Mouse (Mus musculus): ENCODE data around the gene Plekhh3. TPM values are rescaled to one million over a fixed set of nuclear protein-coding genes. Genes with fewer than 3 reads are reported as not detected.
A peak's percentile ranks its signal among the peaks of the same experiment; 100 is the strongest.

Gene Plekhh3
- polyA plus RNA-seq, 1 experiment from 2014 or later: 13.8 TPM

- no peak overlapping the region for H3K27ac ChIP-seq (ENCODE audit: low read depth)
- H3K36me3 ChIP-seq (ENCODE audit: control insufficient read depth, insufficient read depth, low read length): peaks cover 16% of the 10 kb centered on the region
- H3K27me3 ChIP-seq (replicated peaks; ENCODE audit: control insufficient read depth, insufficient read depth, low read length): no peaks in the 10 kb centered on the region
- no peak for ATAC-seq (replicated peaks; ENCODE audit: low FRiP score, low TSS enrichment, low read depth)
- H3K9ac ChIP-seq (ENCODE audit: low read length): peak overlapping the region; percentile 73; the same call in 1 of the 2 replicates
- H3K4me3 ChIP-seq (ENCODE audit: low read depth, low read length): peak overlapping the region; percentile 95
- no peak for DNase-seq (ENCODE audit: low spot score)
- peak overlapping the region; percentile 94 for H3K4me2 ChIP-seq (ENCODE audit: low read length)
- WGBS: 26% methylated on average over 4 of the region's 4 CpGs
- peaks cover 20% of the 10 kb centered on the region for H3K4me1 ChIP-seq (replicated peaks; ENCODE audit: control insufficient read depth, insufficient read depth, low read length)
- H3K9me3 ChIP-seq (ENCODE audit: control insufficient read depth, low read length): no peaks in the 10 kb centered on the region
Measured at GRCm38 (mm10) chr11:101118105-101118504, 53.0 kb downstream of the Plekhh3 start.

GRCm38 (mm10) chr11:101115564-101115963 lies 55.6 kb downstream of the Plekhh3 start:
- no peak overlapping the region for H3K4me3 ChIP-seq (ENCODE audit: low read depth, low read length)
- no peak for ATAC-seq (replicated peaks; ENCODE audit: low FRiP score, low TSS enrichment, low read depth)
- H3K27me3 ChIP-seq (replicated peaks; ENCODE audit: control insufficient read depth, insufficient read depth, low read length): no peaks in the 10 kb centered on the region
- no peak overlapping the region for H3K9ac ChIP-seq (ENCODE audit: low read length)
- no peak overlapping the region for H3K4me2 ChIP-seq (ENCODE audit: low read length)
- H3K36me3 ChIP-seq (ENCODE audit: control insufficient read depth, insufficient read depth, low read length): peaks cover 7% of the 10 kb centered on the region; the same call in 1 of the 2 replicates
- H3K9me3 ChIP-seq (ENCODE audit: control insufficient read depth, low read length): no peaks in the 10 kb centered on the region
- DNase-seq (ENCODE audit: low spot score): no peak
- WGBS: 82% methylated on average over 2 of the region's 2 CpGs
- peaks cover 13% of the 10 kb centered on the region for H3K4me1 ChIP-seq (replicated peaks; ENCODE audit: control insufficient read depth, insufficient read depth, low read length)
- H3K27ac ChIP-seq (ENCODE audit: low read depth): no peak overlapping the region

Small RNA genes within 50 kb of the gene (microRNA-seq; reads per million reads assigned to microRNA genes)
- not detected for gene Gm27626

Other genes with a start within 250 kb of the Plekhh3 start
- 36.6 and 42.9 TPM in 2 replicates for gene Stat3, start 231.8 kb downstream of the Plekhh3 start, polyA plus RNA-seq (2014; fragmentation: Nextera tagmentation; extraction: Ambion mirVana)
- 99.3 and 102 TPM in 2 replicates for gene Cavin1, start 200.5 kb downstream of the Plekhh3 start, polyA plus RNA-seq (2014; fragmentation: Nextera tagmentation; extraction: Ambion mirVana)
- gene Atp6v0a1, start 161.9 kb downstream of the Plekhh3 start, polyA plus RNA-seq (2014; fragmentation: Nextera tagmentation; extraction: Ambion mirVana): 30.6 and 32.5 TPM in 2 replicates
- 11.5 and 12.7 TPM in 2 replicates for gene Naglu, start 101.3 kb downstream of the Plekhh3 start, polyA plus RNA-seq (2014; fragmentation: Nextera tagmentation; extraction: Ambion mirVana)
- gene Hsd17b1, start 92.9 kb downstream of the Plekhh3 start, polyA plus RNA-seq (2014; fragmentation: Nextera tagmentation; extraction: Ambion mirVana): not detected in 2 replicates
- 39.7 and 45.5 TPM in 2 replicates for gene Coasy, start 88.8 kb downstream of the Plekhh3 start, polyA plus RNA-seq (2014; fragmentation: Nextera tagmentation; extraction: Ambion mirVana)
- 43.6 and 48.0 TPM in 2 replicates for gene Mlx, start 84.1 kb downstream of the Plekhh3 start, polyA plus RNA-seq (2014; fragmentation: Nextera tagmentation; extraction: Ambion mirVana)
- gene Psmc3ip, start 75.9 kb downstream of the Plekhh3 start, polyA plus RNA-seq (2014; fragmentation: Nextera tagmentation; extraction: Ambion mirVana): 29.1 and 38.1 TPM in 2 replicates
- gene Retreg3, start 51.5 kb downstream of the Plekhh3 start, polyA plus RNA-seq (2014; fragmentation: Nextera tagmentation; extraction: Ambion mirVana): 7.2 and 8.0 TPM in 2 replicates
- gene Tubg1, start 51.4 kb downstream of the Plekhh3 start, polyA plus RNA-seq (2014; fragmentation: Nextera tagmentation; extraction: Ambion mirVana): 71.2 and 73.8 TPM in 2 replicates
- gene Tubg2, start 15.4 kb downstream of the Plekhh3 start, polyA plus RNA-seq (2014; fragmentation: Nextera tagmentation; extraction: Ambion mirVana): 5.8 and 7.4 TPM in 2 replicates
- gene Cntnap1, start 828 bp downstream of the Plekhh3 start, polyA plus RNA-seq (2014; fragmentation: Nextera tagmentation; extraction: Ambion mirVana): 1.2 and 1.4 TPM in 2 replicates
- 0.23 TPM in 1 of 2 replicates, not detected in the other for gene Ccr10, start 4.1 kb upstream of the Plekhh3 start, polyA plus RNA-seq (2014; fragmentation: Nextera tagmentation; extraction: Ambion mirVana)
- 20.2 and 21.8 TPM in 2 replicates for gene Ezh1, start 55.1 kb upstream of the Plekhh3 start, polyA plus RNA-seq (2014; fragmentation: Nextera tagmentation; extraction: Ambion mirVana)
- 113 and 122 TPM in 2 replicates for gene Ramp2, start 74.7 kb upstream of the Plekhh3 start, polyA plus RNA-seq (2014; fragmentation: Nextera tagmentation; extraction: Ambion mirVana)
- gene Vps25, start 82.4 kb upstream of the Plekhh3 start, polyA plus RNA-seq (2014; fragmentation: Nextera tagmentation; extraction: Ambion mirVana): 143 and 150 TPM in 2 replicates
- 12.6 and 14.4 TPM in 2 replicates for gene Wnk4, start 89.2 kb upstream of the Plekhh3 start, polyA plus RNA-seq (2014; fragmentation: Nextera tagmentation; extraction: Ambion mirVana)
- gene Cntd1, start 107.7 kb upstream of the Plekhh3 start, polyA plus RNA-seq (2014; fragmentation: Nextera tagmentation; extraction: Ambion mirVana): 1.1 TPM in 2 replicates
- 260 and 265 TPM in 2 replicates for gene Coa3, start 107.8 kb upstream of the Plekhh3 start, polyA plus RNA-seq (2014; fragmentation: Nextera tagmentation; extraction: Ambion mirVana)
- 141 and 155 TPM in 2 replicates for gene Becn1, start 130.9 kb upstream of the Plekhh3 start, polyA plus RNA-seq (2014; fragmentation: Nextera tagmentation; extraction: Ambion mirVana)
- 112 and 118 TPM in 2 replicates for gene Psme3, start 144.9 kb upstream of the Plekhh3 start, polyA plus RNA-seq (2014; fragmentation: Nextera tagmentation; extraction: Ambion mirVana)
- gene Aoc2, start 153.7 kb upstream of the Plekhh3 start, polyA plus RNA-seq (2014; fragmentation: Nextera tagmentation; extraction: Ambion mirVana): 1.4 and 1.8 TPM in 2 replicates
- gene Aoc3, start 159.3 kb upstream of the Plekhh3 start, polyA plus RNA-seq (2014; fragmentation: Nextera tagmentation; extraction: Ambion mirVana): 1.9 and 2.3 TPM in 2 replicates
- not detected in 2 replicates for gene G6pc, start 196.2 kb upstream of the Plekhh3 start, polyA plus RNA-seq (2014; fragmentation: Nextera tagmentation; extraction: Ambion mirVana)
- 78.9 and 80.2 TPM in 2 replicates for gene Aarsd1, start 246.3 kb upstream of the Plekhh3 start, polyA plus RNA-seq (2014; fragmentation: Nextera tagmentation; extraction: Ambion mirVana)